Mouse (Mus musculus) mouse embryonic stem cell (cell line): ENCODE measurements around the gene Bmx.

Experiments
- in situ Hi-C, 2 experiments: fragments of 300-500 bp; cut with MboI; formaldehyde crosslinking; loops; 1 replicate in 1 of 2; 3 replicates in 1 of 2; pipeline ENCODE4 v1.14.3; 2019 to 2020; ENCODE audit warnings: low sequenced_read_pairs in 2 of 2, low pct_unique_long_range_greater_than_20kb in 1 of 2, mixed read lengths in 1 of 2; ENCODE audit not compliant: unreplicated experiment in 1 of 2

Gene Bmx

GRCm38 (mm10) chrX:164258057-164258456 lies at the start of gene Bmx:
Bmx (minus strand) TSS chrX:164258193.
- in situ Hi-C loops: no loop called here

GRCm38 (mm10) chrX:164306250-164306649 lies 48.3 kb upstream of the Bmx start:
- in situ Hi-C loops: loop anchor here in 1 of 2 experiments (10.0 kb wide), 1 partner anchor 79 kb away; no protein-coding TSS in a partner anchor

GRCm38 (mm10) chrX:164291147-164291546 lies 33.2 kb upstream of the Bmx start:
- in situ Hi-C loops: no loop called here

GRCm38 (mm10) chrX:164287077-164287476 lies 29.1 kb upstream of the Bmx start:
- in situ Hi-C loops: loop anchor here in 1 of 2 experiments (10.0 kb wide), 1 partner anchor 102 kb away; no protein-coding TSS in a partner anchor

DNA sequence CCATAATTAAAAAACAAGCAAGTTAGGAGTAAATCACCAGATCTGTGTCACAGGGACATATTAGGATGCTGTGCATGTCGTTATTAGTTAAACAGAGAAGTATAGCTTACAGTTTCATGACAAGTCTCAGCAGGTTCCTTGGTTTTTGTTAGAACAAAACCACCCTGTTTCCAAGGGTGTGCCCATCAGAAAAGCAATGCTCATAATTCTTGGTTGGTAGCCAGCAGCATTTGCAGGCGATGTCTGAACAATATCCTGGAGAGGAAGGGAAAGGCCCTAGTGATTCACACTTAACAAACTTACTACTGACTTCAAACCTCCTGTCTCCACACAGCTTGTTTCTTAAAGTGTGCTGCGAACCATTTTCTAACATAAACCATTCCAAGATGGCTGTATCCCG lies 25.8 kb upstream of the Bmx start:
- in situ Hi-C loops: loop anchor here in 1 of 2 experiments (10.0 kb wide), 1 partner anchor 99 kb away; no protein-coding TSS in a partner anchor

GRCm38 (mm10) chrX:164280918-164281647 lies 23.1 kb upstream of the Bmx start:
- in situ Hi-C loops: loop anchor here in 1 of 2 experiments (10.0 kb wide), 1 partner anchor 96 kb away; no protein-coding TSS in a partner anchor

DNA sequence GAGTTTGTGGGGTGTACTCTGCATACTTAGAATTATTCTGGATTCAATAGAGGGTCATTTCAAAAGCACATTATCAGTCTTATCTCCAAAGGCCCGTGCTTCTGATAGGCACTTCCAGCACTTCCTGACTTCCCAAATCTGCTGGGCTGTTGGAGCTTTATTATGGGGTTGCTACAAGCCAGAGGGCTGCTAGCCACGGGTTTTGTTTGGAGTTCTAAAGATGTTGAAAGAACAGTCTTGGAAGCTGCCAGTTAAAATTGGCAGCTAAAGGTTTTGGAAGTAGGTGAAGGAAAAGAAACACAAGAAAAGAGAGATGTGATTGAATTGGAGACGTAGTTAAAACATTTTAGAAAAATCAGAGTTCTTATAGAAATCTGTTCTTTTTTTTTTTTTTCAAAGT lies 17.5 kb upstream of the Bmx start:
- in situ Hi-C loops: no loop called here

- in situ Hi-C loops: no loop called here
Measured at GRCm38 (mm10) chrX:164270603-164271002, 12.6 kb upstream of the Bmx start.

GRCm38 (mm10) chrX:164269285-164269761 lies 11.3 kb upstream of the Bmx start, which contains the start of gene Pir:
Pir (plus strand) TSS chrX:164269371.
- in situ Hi-C loops: no loop called here

- in situ Hi-C loops: no loop called here
Measured at GRCm38 (mm10) chrX:164264861-164265260, 6.9 kb upstream of the Bmx start.

DNA sequence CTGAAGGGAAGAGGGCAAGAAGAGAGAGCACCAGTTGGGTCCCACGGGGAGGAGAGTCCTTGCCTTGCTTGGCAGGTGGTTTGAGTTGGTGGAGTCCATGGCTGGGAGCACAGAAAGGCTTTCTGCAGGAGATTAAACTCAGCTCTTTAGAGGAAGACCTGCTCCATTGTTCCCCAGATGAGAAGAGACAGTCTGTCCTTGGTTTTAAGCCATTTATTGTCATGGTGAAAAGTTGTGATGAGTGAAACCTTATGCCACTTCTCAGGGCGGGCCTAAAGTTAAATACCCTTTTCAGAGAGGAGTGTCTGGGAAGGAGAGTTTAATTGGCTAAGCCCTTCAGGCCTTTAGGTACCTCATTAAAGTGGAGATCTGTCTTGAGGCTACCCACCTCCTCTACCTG lies 4.3 kb upstream of the Bmx start:
- in situ Hi-C loops: no loop called here

DNA sequence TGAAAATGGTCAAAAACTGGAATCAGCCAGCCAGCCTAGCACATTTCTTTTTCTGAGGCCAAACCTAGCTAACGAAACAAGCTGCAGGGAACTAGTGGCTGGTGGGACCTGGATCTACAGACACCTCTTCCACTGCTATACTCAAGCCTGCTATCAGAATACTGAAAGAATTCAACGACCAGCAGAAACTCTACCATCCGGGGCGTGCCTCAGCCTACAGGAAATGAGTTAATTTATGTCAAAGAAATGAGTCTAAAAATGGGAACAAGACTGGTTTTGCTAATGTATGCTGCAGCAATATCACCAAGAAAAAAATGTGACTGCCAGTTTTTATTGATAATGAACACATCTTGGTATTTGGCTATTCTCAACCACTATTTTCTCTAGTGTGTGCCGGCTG lies 669 bp upstream of the Bmx start:
- in situ Hi-C loops: no loop called here

- in situ Hi-C loops: no loop called here
Measured at GRCm38 (mm10) chrX:164256527-164256926, 1.5 kb downstream of the Bmx start.

DNA sequence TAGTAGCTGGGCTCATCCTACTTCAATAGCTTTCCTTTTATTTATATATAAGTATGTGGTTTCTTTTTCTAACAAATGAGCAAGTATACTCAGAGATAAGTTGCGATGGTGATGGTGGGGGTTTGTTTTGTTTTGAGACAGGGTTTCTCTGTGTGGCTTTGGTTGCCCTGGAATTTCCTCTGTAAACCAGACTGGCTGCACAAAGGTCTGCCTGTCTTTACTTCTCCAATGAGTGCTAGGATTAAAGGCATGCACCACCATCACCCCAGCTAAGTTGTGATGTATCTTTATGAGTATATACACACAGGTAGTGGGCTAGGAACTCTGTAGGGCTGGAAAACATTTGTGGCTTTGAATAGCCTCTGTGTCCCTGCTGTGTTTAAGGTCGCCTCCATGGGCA lies 11.3 kb downstream of the Bmx start:
- in situ Hi-C loops: no loop called here

DNA sequence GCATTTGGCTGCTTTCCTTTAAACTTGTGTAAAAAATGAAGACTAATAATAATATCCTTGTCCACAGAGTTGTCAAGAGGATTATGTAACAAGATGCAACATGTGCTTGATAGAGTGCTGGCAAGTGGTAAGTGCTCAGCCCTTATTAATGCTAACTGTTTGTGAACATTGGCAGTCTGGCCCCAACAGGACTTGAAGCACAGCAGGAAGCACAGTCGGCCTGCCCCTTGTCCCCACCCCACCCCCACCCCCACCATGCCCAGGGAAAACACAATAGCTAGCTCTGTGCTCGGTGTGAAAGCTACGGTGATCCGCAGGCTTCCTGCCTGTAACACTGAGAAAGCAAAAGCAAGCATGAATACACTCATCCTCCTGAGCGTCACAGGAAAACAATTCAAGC lies 12.3 kb downstream of the Bmx start:
- in situ Hi-C loops: no loop called here

DNA sequence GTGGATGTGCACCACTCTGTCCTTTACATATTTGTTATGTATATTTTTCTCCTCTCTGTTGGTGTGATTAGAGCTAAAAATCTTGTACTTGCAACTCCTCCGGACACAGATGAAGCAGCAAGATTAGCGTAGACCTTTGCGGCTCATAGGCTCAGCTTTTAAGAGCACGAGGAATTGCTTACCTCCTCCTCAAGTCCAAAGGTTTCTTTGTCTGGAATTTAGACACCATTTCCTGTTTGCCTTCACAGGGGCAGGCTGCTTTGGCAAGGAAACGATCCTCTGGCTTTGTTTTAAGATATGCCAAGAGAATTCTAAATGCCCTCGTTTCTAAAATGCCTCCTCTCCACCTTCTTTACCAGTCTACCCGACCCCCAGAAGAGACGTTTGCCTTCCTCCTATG lies 24.6 kb downstream of the Bmx start:
- in situ Hi-C loops: no loop called here

DNA sequence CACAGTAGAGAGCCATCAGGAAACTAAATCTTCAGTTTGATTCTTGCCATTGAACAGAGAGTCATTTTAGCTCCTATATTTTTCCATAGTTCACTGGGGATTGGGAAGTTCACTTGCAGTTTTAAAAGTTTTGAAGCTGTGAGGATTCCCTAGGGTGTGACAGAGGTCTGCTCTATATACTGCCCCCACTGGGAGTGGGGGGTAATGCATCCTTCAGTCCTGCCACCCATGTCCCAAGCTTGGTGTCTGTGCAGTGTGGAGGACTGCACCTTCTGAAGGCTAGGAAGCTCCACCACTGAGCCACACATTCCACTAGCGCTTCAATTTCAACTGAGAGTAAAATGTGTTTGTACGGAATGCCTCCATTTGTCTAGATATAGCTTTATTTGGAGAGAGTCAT lies 36.0 kb downstream of the Bmx start:
- in situ Hi-C loops: no loop called here

DNA sequence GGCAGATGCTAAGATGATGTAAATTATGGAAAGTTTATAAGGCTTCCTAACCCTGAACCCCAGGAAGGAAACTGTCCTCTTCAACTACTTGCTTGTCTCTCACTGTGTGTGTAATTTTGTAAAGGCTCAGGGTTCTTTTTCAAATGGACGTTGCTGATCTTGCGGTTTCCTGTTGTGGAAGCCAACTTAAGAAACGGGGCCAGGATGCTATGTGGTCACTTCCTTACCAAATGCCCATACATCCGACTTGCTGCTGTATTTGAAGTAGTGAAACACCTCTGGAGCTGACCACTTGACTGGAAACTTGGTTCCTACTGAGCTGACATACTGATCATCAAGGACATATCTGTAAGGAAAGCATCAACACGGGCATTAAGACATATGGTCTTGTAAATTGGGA lies 57.4 kb downstream of the Bmx start:
- in situ Hi-C loops: no loop called here

- in situ Hi-C loops: no loop called here
Measured at GRCm38 (mm10) chrX:164197679-164198078, 60.3 kb downstream of the Bmx start.

GRCm38 (mm10) chrX:164189880-164190279 lies 68.1 kb downstream of the Bmx start:
- in situ Hi-C loops: loop anchor here (5.0 to 10.0 kb wide), 3 partner anchors 95 to 257 kb away; no protein-coding TSS in a partner anchor
